Mouse (Mus musculus) naive thymus-derived CD4-positive, alpha-beta T cell, adult 2 months (primary cell): Measurements from ENCODE around the gene Tmem11.

Experiments
- DNase-seq: peaks from one replicate; pipeline ENCODE4 v3.0.0-alpha.2; 2011; ENCODE audit warnings: low read depth

Tmem11 gene

DNA sequence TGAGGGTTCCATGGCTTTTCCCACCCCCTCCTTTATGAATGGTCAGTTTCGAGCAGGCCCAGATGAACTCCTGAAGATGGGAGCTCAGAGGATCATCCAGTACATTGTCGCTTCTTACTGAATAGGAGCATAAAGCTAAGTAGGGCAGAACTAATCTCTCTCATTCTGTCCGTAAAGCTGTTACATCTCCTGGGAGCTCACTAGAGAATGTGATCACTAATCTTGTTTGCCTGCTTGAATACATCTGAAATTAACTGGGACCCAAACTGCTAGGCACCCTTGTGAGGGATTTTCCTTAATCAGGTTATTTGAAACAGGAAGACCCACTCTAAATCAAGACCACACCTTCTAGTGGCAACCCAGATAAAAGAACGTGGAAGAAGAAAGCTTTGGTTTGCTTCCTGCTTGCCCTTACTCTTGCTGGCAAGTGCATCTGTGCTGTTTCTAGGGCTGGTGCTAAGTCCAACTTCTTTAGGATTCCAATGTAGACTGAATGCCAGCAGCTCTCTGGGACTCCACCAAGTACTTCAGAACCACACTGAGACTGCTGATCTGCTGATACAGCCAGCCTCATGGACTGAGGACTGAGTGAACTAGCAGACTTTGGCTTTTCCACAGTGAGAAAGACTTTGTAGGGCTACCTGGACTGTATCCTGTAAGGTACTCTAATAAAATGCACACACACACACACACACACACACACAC is 51.7 kb downstream of the Tmem11 start:
- DNase-seq = no peak

DNA sequence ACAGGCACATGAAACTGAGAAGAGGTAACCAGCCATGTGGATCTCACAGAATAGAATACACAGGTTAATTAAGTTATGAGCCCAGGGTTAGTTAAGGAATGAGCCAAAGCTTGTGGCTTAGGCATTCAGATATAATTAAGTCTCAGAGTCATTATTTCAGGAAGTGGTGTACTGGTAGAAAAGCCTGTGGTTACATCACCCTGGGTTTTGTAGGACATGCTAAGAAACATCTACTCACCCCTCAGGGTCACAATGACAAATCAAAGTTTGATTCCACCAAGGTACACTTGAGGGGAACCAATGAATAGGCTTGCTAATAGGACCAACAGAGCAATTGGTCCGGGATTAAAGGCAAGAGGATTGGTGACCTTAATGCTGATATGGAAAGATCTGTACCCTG is 52.4 kb downstream of the Tmem11 start:
- DNase-seq = no peak

DNA sequence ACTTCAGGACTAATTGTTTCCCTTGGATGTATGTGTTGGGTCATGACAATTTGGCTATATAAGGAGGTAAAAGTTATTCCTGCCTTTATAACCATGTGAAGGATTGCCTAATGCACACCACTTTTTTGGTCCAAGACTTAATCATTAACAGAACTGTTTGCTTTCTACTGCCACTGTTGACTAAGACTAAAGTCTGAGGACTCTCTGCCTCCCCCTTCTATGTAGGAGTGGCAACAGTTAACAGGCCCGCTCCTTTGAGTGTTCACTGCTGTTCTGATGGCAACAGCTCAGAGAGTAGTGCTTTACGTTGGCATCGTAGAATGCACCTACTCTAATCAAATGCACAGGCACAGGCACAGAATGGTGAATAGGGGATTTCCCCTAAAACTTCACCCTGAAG is 53.9 kb downstream of the Tmem11 start:
- DNase-seq = no peak

DNA sequence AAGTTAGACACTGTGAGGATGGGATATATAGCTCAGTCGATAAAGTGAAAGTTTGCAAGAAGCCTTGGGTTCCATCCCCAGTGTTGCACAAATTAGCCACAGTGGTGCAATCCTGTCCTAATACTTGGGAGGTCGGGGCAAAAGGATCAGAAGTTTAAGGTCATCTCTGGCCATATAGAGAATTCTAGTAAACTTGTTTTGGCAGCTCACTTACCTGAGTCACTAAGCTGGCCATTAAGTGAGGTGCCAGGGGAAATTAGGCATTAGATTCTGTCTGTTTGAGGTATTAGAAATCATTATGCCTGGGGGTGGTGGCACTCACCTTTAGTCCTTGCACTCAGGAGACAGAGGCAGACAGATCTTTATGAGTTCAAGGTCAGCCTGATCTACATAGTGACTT is 55.3 kb downstream of the Tmem11 start:
- no peak for DNase-seq

DNA sequence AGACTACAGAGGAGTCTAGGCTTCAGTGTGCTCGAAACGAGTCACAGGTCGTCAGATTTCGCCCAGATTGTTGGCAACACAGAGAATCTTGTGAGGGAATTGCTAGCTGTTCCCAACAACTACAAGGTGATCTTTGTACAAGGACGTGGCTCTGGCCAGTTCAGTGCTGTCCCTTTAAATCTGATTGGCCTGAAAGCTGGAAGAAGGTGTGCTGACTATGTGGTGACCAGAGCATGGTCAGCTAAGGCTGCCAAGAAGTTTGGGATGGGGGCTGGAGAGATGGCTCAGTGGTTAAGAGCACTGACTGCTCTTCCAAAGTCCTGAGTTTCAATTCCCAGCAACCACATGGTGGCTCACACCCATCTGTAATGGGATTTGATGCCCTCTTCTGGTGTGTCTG is 62.7 kb downstream of the Tmem11 start:
- DNase-seq = no peak
